Mouse (Mus musculus): ENCODE measurements around the gene Ccdc194.

Gene Ccdc194

GRCm38 (mm10) chr8:71552770-71553169, 27.3 kb upstream of the Ccdc194 start:
- DNase-seq = no peak

- no peak for DNase-seq
These were observed 25.2 kb upstream of the Ccdc194 start for GRCm38 (mm10) chr8:71550754-71551153.

GRCm38 (mm10) chr8:71547590-71547989, 22.1 kb upstream of the Ccdc194 start:
- no peak for DNase-seq

GRCm38 (mm10) chr8:71545053-71545452, 19.5 kb upstream of the Ccdc194 start:
- no peak for DNase-seq

- no peak for DNase-seq
These were observed 18.2 kb upstream of the Ccdc194 start for GRCm38 (mm10) chr8:71543755-71544154.

GRCm38 (mm10) chr8:71542632-71543343, 17.3 kb upstream of the Ccdc194 start, which contains the start of gene Mvb12a:
Mvb12a (plus strand) TSS chr8:71542922.
- DNase-seq = peak; percentile 97

GRCm38 (mm10) chr8:71537028-71537867, 11.7 kb upstream of the Ccdc194 start, which contains the start of gene Bst2:
Bst2 (minus strand) TSS chr8:71537456.
- DNase-seq = peak; percentile 93

- no peak for DNase-seq
These were observed 10.2 kb upstream of the Ccdc194 start for GRCm38 (mm10) chr8:71535663-71536062.

- DNase-seq = peak; percentile 28
These were observed 8.8 kb upstream of the Ccdc194 start for GRCm38 (mm10) chr8:71534263-71534810.

- DNase-seq = peak; percentile 67
These were observed 5.4 kb upstream of the Ccdc194 start for GRCm38 (mm10) chr8:71530735-71531467.

GRCm38 (mm10) chr8:71528362-71529073, 3.0 kb upstream of the Ccdc194 start:
- DNase-seq = peak; percentile 73

- no peak for DNase-seq
These were observed 1.8 kb upstream of the Ccdc194 start for GRCm38 (mm10) chr8:71527162-71527870.

GRCm38 (mm10) chr8:71526272-71526671, 761 bp upstream of the Ccdc194 start:
- peak; percentile 37 for DNase-seq

GRCm38 (mm10) chr8:71521634-71522033, 3.9 kb downstream of the Ccdc194 start:
- peak; percentile 98 for DNase-seq

GRCm38 (mm10) chr8:71519037-71519825, 6.3 kb downstream of the Ccdc194 start:
- peak; percentile 84 for DNase-seq

GRCm38 (mm10) chr8:71516786-71517185, 8.7 kb downstream of the Ccdc194 start:
- DNase-seq = peak; percentile 45

GRCm38 (mm10) chr8:71515043-71515442, 10.5 kb downstream of the Ccdc194 start:
- no peak for DNase-seq

GRCm38 (mm10) chr8:71513018-71513754, 12.3 kb downstream of the Ccdc194 start:
- peak; percentile 63 for DNase-seq

GRCm38 (mm10) chr8:71511644-71512043, 13.9 kb downstream of the Ccdc194 start, which contains the start of gene Plvap:
Plvap (minus strand) TSS chr8:71511752.
- peak; percentile 64 for DNase-seq

GRCm38 (mm10) chr8:71509316-71509715, 16.2 kb downstream of the Ccdc194 start:
- no peak for DNase-seq
